Mouse (Mus musculus) lung, postnatal 0 days (tissue): ENCODE measurements at regions not wholly inside any gene's neighbourhood (a gene's known extent, or its start where the extent isn't known, plus 50 kb on each side); places are given as distances from the start of the nearest gene placed in this dataset.

Source experiments
- CTCF ChIP-seq: IDR thresholded peaks from 2 replicates; pipeline ENCODE4 v1.5.1; 2016; ENCODE audit warnings: antibody characterized with exemption, mild to moderate bottlenecking
- EP300 ChIP-seq: IDR thresholded peaks from 2 replicates; pipeline ENCODE4 v1.6.1; 2016; ENCODE audit warnings: antibody characterized with exemption, mild to moderate bottlenecking, control low read depth

GRCm38 (mm10) chr5:46020175-46020574 is 162.8 kb upstream of the Lcorl start:
- TF ChIP-seq CTCF: no peak
- no peak for TF ChIP-seq EP300
